Comparison of ENCODE assay signal across 11 mouse cellular contexts in the genomic region with DNA sequence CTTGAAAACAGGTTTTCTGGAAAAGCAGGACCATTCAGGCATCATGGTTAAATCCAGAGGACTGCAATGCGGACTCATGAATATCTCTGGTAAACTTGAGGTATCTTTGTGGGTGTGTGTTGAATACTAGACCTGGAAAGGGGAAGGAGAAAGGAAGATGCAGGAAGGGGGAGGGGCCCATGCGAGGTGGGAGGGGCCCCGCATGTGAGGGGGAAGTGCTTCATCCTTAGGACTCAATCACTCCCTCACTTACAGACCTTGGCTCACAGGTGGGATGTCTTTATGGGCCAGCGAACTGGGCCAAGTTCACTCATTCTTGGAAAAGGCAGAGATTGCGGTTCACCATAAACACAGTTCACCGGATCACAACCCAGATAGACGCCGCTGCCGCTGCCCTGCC. TPM values are rescaled to one million over a fixed set of nuclear protein-coding genes. Genes with fewer than 3 reads are reported as not detected.
DNase-seq lines count a peak whose midpoint lies in the region; ATAC-seq and TF ChIP-seq lines count a peak whose summit lies in the region.
"Had no signal": no experiment of that assay in that cellular context is flagged by ENCODE, and none has a peak within 500 bp of the region (broad histone marks: within the 10 kb centered on the region; RNA-seq: fewer than 3 reads in every experiment).

No protein-coding gene starts in this region.

- no peak for TF ChIP-seq CTCF in midbrain, postnatal 0 days (IDR thresholded peaks at IDR 0.05)
- no peak for TF ChIP-seq CTCF in kidney, postnatal 0 days (IDR thresholded peaks at IDR 0.05; ENCODE audit: low read depth)

- H3K27me3 ChIP-seq in forebrain, embryonic 11.5 days (ENCODE audit: control insufficient read depth, insufficient read depth, low read length): no peaks in the 10 kb centered on the region
- H3K27me3 ChIP-seq in forebrain, embryonic 16.5 days (replicated peaks; ENCODE audit: control insufficient read depth, insufficient read depth, low read length): no peaks in the 10 kb centered on the region
- no peaks in the 10 kb centered on the region for H3K27me3 ChIP-seq in midbrain, embryonic 10.5 days (ENCODE audit: low read depth, poor library complexity, severe bottlenecking)
- H3K27me3 ChIP-seq in midbrain, postnatal 0 days (ENCODE audit: insufficient read depth, low read length): no peaks in the 10 kb centered on the region
- no peaks in the 10 kb centered on the region for H3K27me3 ChIP-seq in kidney, postnatal 0 days (ENCODE audit: insufficient read depth, low read length)
- no peaks in the 10 kb centered on the region for H3K27me3 ChIP-seq in neural tube, embryonic 15.5 days (replicated peaks)

- WGBS in forebrain, embryonic 11.5 days: 68% methylated on average over 9 of the region's 9 CpGs
- WGBS in forebrain, embryonic 16.5 days: 76% methylated on average over 9 of the region's 9 CpGs
- WGBS in midbrain, embryonic 10.5 days: 65% methylated on average over 9 of the region's 9 CpGs
- whole genome bisulfite sequencing in midbrain, postnatal 0 days: 73% methylated on average over 9 of the region's 9 CpGs
- WGBS in kidney, postnatal 0 days: 49% methylated on average over 9 of the region's 9 CpGs
- 70% methylated on average over 9 of the region's 9 CpGs for WGBS in neural tube, embryonic 15.5 days

- no peak overlapping the region for H3K4me3 ChIP-seq in forebrain, embryonic 11.5 days (ENCODE audit: low read depth, low read length)
- no peak overlapping the region for H3K4me3 ChIP-seq in forebrain, embryonic 16.5 days (replicated peaks; ENCODE audit: low read length)
- H3K4me3 ChIP-seq in midbrain, embryonic 10.5 days: peak overlapping the region; percentile 76
- no peak overlapping the region for H3K4me3 ChIP-seq in midbrain, postnatal 0 days (ENCODE audit: low read depth, low read length)
- H3K4me3 ChIP-seq in kidney, postnatal 0 days (replicated peaks; ENCODE audit: low read depth, low read length): no peak overlapping the region
- no peak overlapping the region for H3K4me3 ChIP-seq in neural tube, embryonic 15.5 days (replicated peaks)
- H3K4me3 ChIP-seq: liver, embryonic 15.5 days had no signal

- H3K4me1 ChIP-seq in forebrain, embryonic 11.5 days (replicated peaks; ENCODE audit: control insufficient read depth, insufficient read depth, low read length): peaks cover 32% of the 10 kb centered on the region
- H3K4me1 ChIP-seq in forebrain, embryonic 16.5 days (replicated peaks; ENCODE audit: control insufficient read depth, insufficient read depth, low read length): peaks cover 52% of the 10 kb centered on the region
- H3K4me1 ChIP-seq in midbrain, embryonic 10.5 days: peaks cover 78% of the 10 kb centered on the region
- H3K4me1 ChIP-seq in midbrain, postnatal 0 days (ENCODE audit: insufficient read depth, low read length): peaks cover 16% of the 10 kb centered on the region
- H3K4me1 ChIP-seq in kidney, postnatal 0 days (replicated peaks; ENCODE audit: insufficient read depth, low read length): 0 out of 2 replicates have a peak, but pooled peaks cover 26% of the 10 kb centered on the region
- H3K4me1 ChIP-seq in neural tube, embryonic 15.5 days: peaks cover 69% of the 10 kb centered on the region

- H3K4me2 ChIP-seq in forebrain, embryonic 11.5 days (ENCODE audit: low read depth, low read length, severe bottlenecking): peak overlapping the region; percentile 21; the same call in 1 of the 2 replicates
- H3K4me2 ChIP-seq in forebrain, embryonic 16.5 days (ENCODE audit: low read length): no peak overlapping the region; the same call in 1 of the 2 replicates
- H3K4me2 ChIP-seq in midbrain, postnatal 0 days (ENCODE audit: low read depth, low read length, poor library complexity, severe bottlenecking): no peak overlapping the region
- H3K4me2 ChIP-seq in kidney, postnatal 0 days (ENCODE audit: low read length): no peak overlapping the region
- no peak overlapping the region for H3K4me2 ChIP-seq in neural tube, embryonic 15.5 days
- H3K4me2 ChIP-seq: liver, embryonic 15.5 days had no signal

- peak overlapping the region; percentile 70 for H3K27ac ChIP-seq in forebrain, embryonic 11.5 days (ENCODE audit: low read depth, low read length)
- H3K27ac ChIP-seq in forebrain, embryonic 16.5 days (ENCODE audit: low read length): no peak overlapping the region; the same call in 1 of the 2 replicates
- peak overlapping the region; percentile 98 for H3K27ac ChIP-seq in midbrain, embryonic 10.5 days (replicated peaks)
- H3K27ac ChIP-seq in midbrain, postnatal 0 days (ENCODE audit: low read depth, low read length): no peak overlapping the region
- peak overlapping the region; percentile 67; the same call in 1 of the 2 replicates for H3K27ac ChIP-seq in kidney, postnatal 0 days
- H3K27ac ChIP-seq in neural tube, embryonic 15.5 days (replicated peaks): peak overlapping the region; percentile 68; the same call in 1 of the 2 replicates
- H3K27ac ChIP-seq: liver, embryonic 15.5 days had no signal

- no peaks in the 10 kb centered on the region; the same call in 1 of the 2 replicates for H3K9me3 ChIP-seq in forebrain, embryonic 11.5 days (ENCODE audit: control insufficient read depth, low read length)
- peaks cover 4% of the 10 kb centered on the region; the same call in 1 of the 2 replicates for H3K9me3 ChIP-seq in forebrain, embryonic 16.5 days (ENCODE audit: control insufficient read depth, low read length)
- peaks cover 3% of the 10 kb centered on the region; the same call in 1 of the 2 replicates for H3K9me3 ChIP-seq in midbrain, embryonic 10.5 days (replicated peaks)
- H3K9me3 ChIP-seq in midbrain, postnatal 0 days (ENCODE audit: low read length): no peaks in the 10 kb centered on the region
- no peaks in the 10 kb centered on the region for H3K9me3 ChIP-seq in kidney, postnatal 0 days (replicated peaks; ENCODE audit: low read length)
- H3K9me3 ChIP-seq in neural tube, embryonic 15.5 days (replicated peaks): 0 out of 2 replicates have a peak, but pooled peaks cover 4% of the 10 kb centered on the region

- H3K9ac ChIP-seq in forebrain, embryonic 11.5 days (ENCODE audit: low read length): peak overlapping the region; percentile 27
- no peak overlapping the region for H3K9ac ChIP-seq in forebrain, embryonic 16.5 days (replicated peaks; ENCODE audit: low read depth, low read length)
- no peak overlapping the region for H3K9ac ChIP-seq in midbrain, postnatal 0 days (replicated peaks; ENCODE audit: low read length, poor library complexity, severe bottlenecking)
- H3K9ac ChIP-seq in kidney, postnatal 0 days (ENCODE audit: low read depth, low read length): no peak overlapping the region
- no peak overlapping the region for H3K9ac ChIP-seq in neural tube, embryonic 15.5 days (replicated peaks)
- H3K9ac ChIP-seq: liver, embryonic 15.5 days had no signal

- no peak for DNase-seq in forebrain, embryonic 11.5 days (ENCODE audit: low spot score)
- DNase-seq in midbrain, embryonic 10.5 days (ENCODE audit: low spot score): no peak
- no peak for DNase-seq in midbrain, postnatal 0 days (ENCODE audit: low spot score)
- DNase-seq in kidney, postnatal 0 days (ENCODE audit: low spot score): no peak
- no peak for DNase-seq in layer of hippocampus, adult 18-20 months (ENCODE audit: low spot score in 2 of 2)
- DNase-seq in layer of hippocampus, postnatal 14 days (ENCODE audit: low spot score in 2 of 2): no peak
- DNase-seq: spleen, adult 18-20 months had no signal

- 0 out of 2 replicates have a peak, but pooled peaks cover 3% of the 10 kb centered on the region for H3K36me3 ChIP-seq in forebrain, embryonic 11.5 days (ENCODE audit: control insufficient read depth, insufficient read depth, low read length)
- H3K36me3 ChIP-seq in forebrain, embryonic 16.5 days (ENCODE audit: control insufficient read depth, insufficient read depth): 0 out of 2 replicates have a peak, but pooled peaks cover 4% of the 10 kb centered on the region
- H3K36me3 ChIP-seq in midbrain, embryonic 10.5 days: peaks cover 59% of the 10 kb centered on the region
- H3K36me3 ChIP-seq in midbrain, postnatal 0 days (ENCODE audit: insufficient read depth, low read length): no peaks in the 10 kb centered on the region
- no peaks in the 10 kb centered on the region for H3K36me3 ChIP-seq in kidney, postnatal 0 days (ENCODE audit: insufficient read depth, low read length)
- H3K36me3 ChIP-seq in neural tube, embryonic 15.5 days: no peaks in the 10 kb centered on the region
- H3K36me3 ChIP-seq: liver, embryonic 15.5 days had no signal

- no peak for ATAC-seq in forebrain, embryonic 11.5 days (replicated peaks; ENCODE audit: low FRiP score)
- ATAC-seq in forebrain, embryonic 16.5 days: no peak
- no peak for ATAC-seq in midbrain, postnatal 0 days (ENCODE audit: low FRiP score)
- no peak for ATAC-seq in kidney, postnatal 0 days (replicated peaks; ENCODE audit: low FRiP score, low read depth)
- ATAC-seq in neural tube, embryonic 15.5 days (ENCODE audit: low FRiP score): no peak

RNA-seq across cellular contexts. Expression of a gene that starts 4.9 kb away (rescaled TPM):
- polyA plus RNA-seq in forebrain, embryonic 11.5 days (2014; fragmentation: Nextera tagmentation; extraction: Ambion mirVana): 81.8 and 84.6 TPM in 2 replicates
- 20.9 and 23.4 TPM in 2 replicates for polyA plus RNA-seq in forebrain, embryonic 16.5 days (2015; fragmentation: Nextera tagmentation; extraction: Ambion mirVana)
- 174 and 175 TPM in 2 replicates for polyA plus RNA-seq in midbrain, embryonic 10.5 days (2016; fragmentation: Nextera tagmentation; extraction: Ambion mirVana)
- 37.7 and 38.9 TPM in 2 replicates for total RNA-seq in midbrain, postnatal 0 days (2014; rRNA removed)
- 21.2 and 24.1 TPM in 2 replicates for polyA plus RNA-seq in midbrain, postnatal 0 days (2015; fragmentation: Nextera tagmentation; extraction: Ambion mirVana)
- 55.3 and 61.7 TPM in 2 replicates for polyA plus RNA-seq in kidney, postnatal 0 days (2015; fragmentation: Nextera tagmentation; extraction: Ambion mirVana)
- 28.5 and 31.0 TPM in 2 replicates for polyA plus RNA-seq in neural tube, embryonic 15.5 days (2015; fragmentation: Nextera tagmentation; extraction: Ambion mirVana)
- 1 to 10 TPM; 4.8 to 5.0 TPM for total RNA-seq in layer of hippocampus, adult 18-20 months (2021)
- 1 to 10 TPM; 5.7 to 6.9 TPM for total RNA-seq in layer of hippocampus, postnatal 14 days (2021)
- total RNA-seq: MEL had no signal

Comparison
In these comparisons a context has a peak if more than half of its experiments do, and no peak if none do; other contexts are left out.
1. H3K27ac ChIP-seq: peak in forebrain, embryonic 11.5 days (single experiment), midbrain, embryonic 10.5 days (single experiment), kidney, postnatal 0 days (single experiment) and neural tube, embryonic 15.5 days (single experiment); none in forebrain, embryonic 16.5 days (single experiment) and midbrain, postnatal 0 days (single experiment).